ENCODE assay signal across 10 mouse cellular contexts in the genomic region with DNA sequence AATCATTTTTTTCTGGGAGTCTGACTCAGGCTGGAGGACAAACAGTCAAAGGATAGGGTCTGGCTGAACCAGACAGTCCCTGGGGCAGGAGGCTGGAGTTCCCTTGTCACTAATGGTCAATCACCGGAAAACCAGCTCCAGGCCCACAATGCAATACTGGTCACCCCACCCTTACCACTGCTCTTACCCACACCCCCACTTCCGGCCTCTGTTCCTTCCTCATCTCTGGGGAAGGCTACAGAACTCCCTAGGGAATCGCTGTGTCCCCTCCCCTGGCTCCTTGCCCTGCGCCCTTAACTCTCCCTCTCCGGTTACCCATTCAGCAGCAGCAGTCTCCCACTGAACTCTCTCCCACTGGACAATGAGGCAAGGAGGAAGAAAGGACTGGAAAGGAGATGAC. TPM values are rescaled to one million over a fixed set of nuclear protein-coding genes. Genes with fewer than 3 reads are reported as not detected.
A peak's percentile ranks its signal among the peaks of the same experiment; 100 is the strongest.
DNase-seq lines count a peak whose midpoint lies in the region; ATAC-seq and TF ChIP-seq lines count a peak whose summit lies in the region.
"Had no signal": no experiment of that assay in that cellular context is flagged by ENCODE, and none has a peak within 500 bp of the region (broad histone marks: within the 10 kb centered on the region; RNA-seq: fewer than 3 reads in every experiment).

No protein-coding gene starts in this region.

- no peaks in the 10 kb centered on the region for H3K9me3 ChIP-seq in lung, embryonic 15.5 days

- no peak overlapping the region for H3K4me3 ChIP-seq in kidney, adult 2 months (ENCODE audit: insufficient read depth, low read depth, low read length)
- H3K4me3 ChIP-seq in lung, embryonic 15.5 days, result peak overlapping the region; percentile 25; the same call in 1 of the 2 replicates

- no peaks in the 10 kb centered on the region for H3K27me3 ChIP-seq in kidney, adult 2 months (replicated peaks; ENCODE audit: control insufficient read depth, insufficient read depth, low read length)
- H3K27me3 ChIP-seq in lung, embryonic 15.5 days, result no peaks in the 10 kb centered on the region

- WGBS in kidney, adult 2 months, result 16% methylated on average over 5 of the region's 5 CpGs
- 20% methylated on average over 5 of the region's 5 CpGs for WGBS in lung, embryonic 15.5 days

- H3K4me2 ChIP-seq in lung, embryonic 15.5 days, result peak overlapping the region; percentile 52

- TF ChIP-seq POLR2A in kidney, adult 2 months (IDR thresholded peaks at IDR 0.05; ENCODE audit: low read depth, low read length), result no peak

- TF ChIP-seq CTCF in kidney, adult 2 months (conservative IDR thresholded peaks at IDR 0.05; ENCODE audit: insufficient read depth, insufficient read length, low read depth, low read length), result no peak

- peak; percentile 36 for DNase-seq in ovary, adult 18-20 months (ENCODE audit: low spot score)
- DNase-seq in ovary, postnatal 14 days (ENCODE audit: low spot score), result no peak
- peak; percentile 82 to 83 for DNase-seq in cerebellum, postnatal 10 days
- peak; percentile 93 for DNase-seq in heart, adult 8-10 months (ENCODE audit: low spot score)
- DNase-seq in kidney, adult 2 months, result peak; percentile 93
- DNase-seq in skeletal muscle tissue, adult 2 months (ENCODE audit: low read depth, low spot score), result peak; percentile 73
- DNase-seq in thymus, postnatal 0 days (ENCODE audit: low spot score), result no peak

- no peak overlapping the region for H3K9ac ChIP-seq in lung, embryonic 15.5 days

- peak; percentile 64; the same call in 1 of the 2 replicates for ATAC-seq in lung, embryonic 15.5 days (ENCODE audit: borderline replicate concordance, extremely low read depth, low FRiP score, low TSS enrichment)

- peaks cover 15% of the 10 kb centered on the region for H3K4me1 ChIP-seq in kidney, adult 2 months (ENCODE audit: control insufficient read depth, insufficient read depth, low read length)
- H3K4me1 ChIP-seq in lung, embryonic 15.5 days, result peaks cover 35% of the 10 kb centered on the region

- H3K27ac ChIP-seq in kidney, adult 2 months (ENCODE audit: insufficient read depth, low read depth, low read length), result peak overlapping the region; percentile 88
- peak overlapping the region; percentile 96 for H3K27ac ChIP-seq in lung, embryonic 15.5 days

- H3K36me3 ChIP-seq in kidney, adult 2 months (ENCODE audit: control insufficient read depth, insufficient read depth, low read length), result no peaks in the 10 kb centered on the region
- H3K36me3 ChIP-seq in lung, embryonic 15.5 days, result no peaks in the 10 kb centered on the region

RNA-seq across cellular contexts. Expression of gene Gm49337, which starts 4.0 kb away (rescaled TPM):
- not detected for total RNA-seq in heart, adult 8-10 months (2022)
- not detected in 2 replicates for polyA plus RNA-seq in kidney, adult 2 months (2012; rRNA removed)
- polyA plus RNA-seq in lung, embryonic 15.5 days (2015; fragmentation: Nextera tagmentation; extraction: Ambion mirVana), result not detected in 2 replicates
- polyA plus RNA-seq in thymus, postnatal 0 days (2015; fragmentation: Nextera tagmentation; extraction: Ambion mirVana), result not detected in 2 replicates
- total RNA-seq: MEL had no signal
- polyA plus RNA-seq: large intestine, adult 2 months had no signal

RNA-seq across cellular contexts. Expression of gene 1700042G07Rik, which starts 4.0 kb away (rescaled TPM):
- not detected for total RNA-seq in heart, adult 8-10 months (2022)
- polyA plus RNA-seq in kidney, adult 2 months (2012; rRNA removed), result not detected in 2 replicates
- polyA plus RNA-seq in lung, embryonic 15.5 days (2015; fragmentation: Nextera tagmentation; extraction: Ambion mirVana), result not detected in 2 replicates
- not detected in 2 replicates for polyA plus RNA-seq in thymus, postnatal 0 days (2015; fragmentation: Nextera tagmentation; extraction: Ambion mirVana)
- total RNA-seq: MEL had no signal
- polyA plus RNA-seq: large intestine, adult 2 months had no signal

RNA-seq across cellular contexts. Expression of gene Tspan1, which starts 9.7 kb away (rescaled TPM):
- total RNA-seq in heart, adult 8-10 months (2022), result under 1 TPM in 1 of 4 experiments, not detected in 3; 0.55 TPM
- polyA plus RNA-seq in kidney, adult 2 months (2012; rRNA removed), result 44.0 TPM in 2 replicates
- polyA plus RNA-seq in lung, embryonic 15.5 days (2015; fragmentation: Nextera tagmentation; extraction: Ambion mirVana), result 10.6 and 13.3 TPM in 2 replicates
- polyA plus RNA-seq in thymus, postnatal 0 days (2015; fragmentation: Nextera tagmentation; extraction: Ambion mirVana), result 3.2 and 4.1 TPM in 2 replicates

RNA-seq across cellular contexts. Expression of gene Lurap1, which starts 26.0 kb away (rescaled TPM):
- 1 to 10 TPM; 3.6 to 5.3 (median 4.9) TPM for total RNA-seq in heart, adult 8-10 months (2022)
- 6.3 and 6.5 TPM in 2 replicates for polyA plus RNA-seq in kidney, adult 2 months (2012; rRNA removed)
- 2.8 and 3.3 TPM in 2 replicates for polyA plus RNA-seq in lung, embryonic 15.5 days (2015; fragmentation: Nextera tagmentation; extraction: Ambion mirVana)
- polyA plus RNA-seq in thymus, postnatal 0 days (2015; fragmentation: Nextera tagmentation; extraction: Ambion mirVana), result 0.87 and 1.1 TPM in 2 replicates

RNA-seq across cellular contexts. Expression of gene Pik3r3, which starts 44.3 kb away (rescaled TPM):
- total RNA-seq in heart, adult 8-10 months (2022), result 10 to 100 TPM in 3 of 4 experiments, 1 to 10 TPM in 1; 8.5 to 14.9 (median 11.9) TPM
- 14.6 and 20.8 TPM in 2 replicates for polyA plus RNA-seq in kidney, adult 2 months (2012; rRNA removed)
- polyA plus RNA-seq in lung, embryonic 15.5 days (2015; fragmentation: Nextera tagmentation; extraction: Ambion mirVana), result 24.5 and 24.6 TPM in 2 replicates
- polyA plus RNA-seq in thymus, postnatal 0 days (2015; fragmentation: Nextera tagmentation; extraction: Ambion mirVana), result 4.2 and 4.7 TPM in 2 replicates

Comparison
In these comparisons a context has a peak if more than half of its experiments do, and no peak if none do; other contexts are left out.
1. DNase-seq: peak in ovary, adult 18-20 months (single experiment), cerebellum, postnatal 10 days (2 of 2), heart, adult 8-10 months (single experiment), kidney, adult 2 months (single experiment) and skeletal muscle tissue, adult 2 months (single experiment); none in ovary, postnatal 14 days (single experiment) and thymus, postnatal 0 days (single experiment).